Mouse (Mus musculus) heart, adult 2 months (tissue): ENCODE results near the gene Kcnip2.

ENCODE experiments used
- CTCF ChIP-seq: fragments of 200-600 bp; IDR thresholded peaks from 2 replicates; pipeline ENCODE4 v1.8.1; 2022; ENCODE audit warnings: antibody characterized with exemption, mild to moderate bottlenecking, moderate library complexity
- POLR2A ChIP-seq: fragments of 200-500 bp; IDR thresholded peaks from 2 replicates; pipeline ENCODE4 v1.6.1; 2011; ENCODE audit warnings: mild to moderate bottlenecking, low read depth, low read length, control low read depth; ENCODE audit not compliant: insufficient read depth

GRCm38 (mm10) chr19:45812673-45813252, 3.1 kb downstream of the Kcnip2 start:
- no peak for TF ChIP-seq POLR2A
- TF ChIP-seq CTCF: no peak
